Mouse (Mus musculus): Measurements from ENCODE around the gene Gm4707.
"Not testable (repeated sequence)": the region's sequence is repeated elsewhere in the genome, so short reads cannot be mapped to it uniquely, and the experiment has no call there.

Gene Gm4707

DNA sequence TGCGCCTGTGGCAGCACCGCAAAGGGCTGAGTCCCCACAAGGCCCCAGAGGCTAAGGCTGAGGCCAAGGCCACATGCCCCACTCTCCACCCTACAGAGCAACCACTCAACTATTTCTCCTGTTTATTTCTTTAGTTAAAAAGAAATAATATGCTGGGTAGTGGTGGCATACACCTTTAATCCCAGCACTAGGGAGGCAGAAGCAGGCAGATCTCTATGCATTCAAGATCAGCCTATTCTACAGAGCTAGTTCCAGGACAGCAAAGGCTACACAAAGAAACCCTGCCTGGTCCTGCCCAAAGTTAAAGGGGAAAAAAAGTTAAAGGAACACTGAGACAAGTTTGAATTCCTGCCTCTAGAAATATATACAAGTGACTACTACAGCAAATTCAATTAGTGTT, at the start of gene Gm4707:
Gene Gm4707 (minus strand): TSS at position 101 of the 400 bp plus-strand sequence.
- no peak for DNase-seq

DNA sequence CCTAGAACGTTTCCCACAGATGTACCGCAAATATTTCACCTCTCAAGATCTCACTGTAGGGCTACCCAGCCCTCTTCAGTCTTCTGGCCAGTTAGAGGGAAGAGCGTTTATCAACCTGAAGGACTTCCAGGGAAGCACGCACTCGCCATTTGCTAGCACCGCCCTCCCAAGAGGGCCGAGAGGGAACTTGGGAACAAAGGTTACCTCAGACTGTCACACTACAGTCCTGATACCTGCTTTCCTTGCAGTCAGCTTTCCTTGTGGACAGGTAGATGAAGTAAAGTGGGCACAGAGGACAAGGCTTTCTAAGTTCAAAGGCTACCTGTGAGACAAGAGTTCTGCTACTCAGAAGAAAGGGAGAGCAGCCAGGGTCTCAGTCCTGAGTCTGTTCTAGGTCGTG, 47.1 kb upstream of the Gm4707 start:
- no peak for DNase-seq

DNA sequence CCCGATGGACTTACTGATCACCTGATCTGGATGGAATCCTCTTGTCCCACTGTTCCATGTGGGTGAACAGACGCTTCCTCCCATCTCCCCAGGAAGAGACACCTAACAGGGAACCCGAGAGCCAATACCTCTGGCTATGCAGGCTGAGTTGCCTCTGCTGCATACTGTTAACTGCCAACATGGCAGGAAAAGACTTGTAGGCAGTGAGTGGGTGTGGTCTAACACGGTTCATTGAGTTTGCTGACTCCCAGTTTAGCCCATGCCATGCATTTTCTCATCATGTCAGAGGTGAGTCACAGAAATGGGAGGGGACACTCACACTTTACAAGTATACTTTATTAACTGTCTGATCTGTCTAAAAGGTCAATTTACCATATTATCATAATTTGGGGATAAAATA, 36.1 kb upstream of the Gm4707 start:
- no peak for DNase-seq

DNA sequence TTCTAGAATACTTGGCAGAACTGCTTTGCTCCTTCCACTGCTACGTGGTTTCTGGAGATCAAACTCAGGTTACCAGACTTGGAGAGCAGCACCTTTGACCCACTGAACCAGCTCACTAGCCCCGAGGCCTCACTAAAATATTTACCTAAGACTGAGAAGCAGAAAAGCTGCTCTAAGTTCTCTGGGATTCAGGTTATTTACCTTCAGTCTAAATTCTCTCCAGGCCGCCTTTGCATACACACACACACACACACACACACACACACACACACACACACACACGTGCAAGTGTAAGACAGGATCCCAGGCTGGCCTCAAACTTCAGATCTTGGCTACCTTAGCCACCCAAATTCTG, 31.6 kb upstream of the Gm4707 start:
- DNase-seq: no peak

DNA sequence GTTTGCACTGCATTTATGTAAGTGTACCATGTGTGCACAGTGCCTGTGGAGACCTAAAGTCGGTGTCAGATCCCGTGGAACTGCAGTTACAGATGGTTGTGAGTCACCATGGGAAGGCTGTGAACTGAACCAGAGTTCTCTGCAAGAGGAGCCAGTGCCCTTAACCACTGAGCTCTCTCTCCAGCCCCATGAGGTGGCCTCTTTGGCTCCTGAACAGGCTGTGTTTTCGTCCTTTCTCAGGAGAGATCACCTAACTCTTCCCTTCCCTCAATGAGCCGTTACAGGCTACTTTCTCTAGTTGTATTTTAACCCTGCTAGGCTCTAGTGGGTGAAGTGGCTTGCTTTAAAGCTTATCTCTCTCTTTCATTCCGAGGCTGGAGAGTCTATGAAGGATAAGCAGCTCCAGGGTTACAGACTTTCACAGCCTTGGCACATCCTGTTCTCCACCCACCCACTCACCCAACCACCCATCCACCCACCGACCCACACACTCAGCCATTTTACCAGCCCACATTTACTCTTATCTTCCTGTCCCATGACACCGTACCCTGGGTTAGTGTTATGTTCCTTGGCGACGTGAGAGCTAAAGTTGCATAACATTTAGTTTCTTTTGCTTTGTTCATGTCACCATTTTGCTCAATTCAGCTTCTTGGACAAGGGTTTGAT, 31.1 kb upstream of the Gm4707 start:
- DNase-seq: peak; percentile 23

DNA sequence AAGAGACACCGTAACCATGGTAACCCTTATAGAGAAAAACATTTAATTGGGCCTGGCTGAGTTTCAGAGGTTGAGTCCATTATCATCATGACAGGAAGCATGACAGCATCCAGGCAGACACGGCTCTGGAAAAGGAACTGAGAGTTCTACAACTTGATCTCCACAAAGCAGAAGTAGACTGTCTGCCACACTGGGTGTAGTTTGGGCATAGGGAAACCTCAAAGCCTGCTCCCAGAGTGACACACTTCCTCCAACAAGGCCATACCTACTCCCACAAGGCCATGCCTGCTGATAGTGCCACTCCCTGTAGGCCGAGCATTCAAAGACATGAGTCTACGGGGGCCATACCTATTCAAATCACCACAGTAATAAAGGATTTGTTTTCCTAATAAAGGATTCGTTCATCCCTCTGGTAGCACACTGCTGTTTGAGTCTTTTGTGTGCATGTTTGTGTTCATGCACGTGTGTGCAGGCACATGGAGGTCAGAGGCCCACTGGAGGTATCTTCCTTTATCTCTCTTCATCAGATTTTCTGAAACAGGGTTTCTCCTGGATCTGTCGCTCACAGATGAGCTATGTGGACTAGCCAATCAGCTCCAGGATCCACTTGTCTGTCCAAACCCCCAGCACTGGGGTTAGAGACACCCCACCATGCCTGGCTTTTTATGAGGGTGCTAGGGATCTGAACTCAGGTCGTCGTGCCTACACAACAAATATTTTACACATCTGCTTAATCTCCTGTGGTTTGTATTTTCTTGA, 30.2 kb upstream of the Gm4707 start:
- no peak for DNase-seq

DNA sequence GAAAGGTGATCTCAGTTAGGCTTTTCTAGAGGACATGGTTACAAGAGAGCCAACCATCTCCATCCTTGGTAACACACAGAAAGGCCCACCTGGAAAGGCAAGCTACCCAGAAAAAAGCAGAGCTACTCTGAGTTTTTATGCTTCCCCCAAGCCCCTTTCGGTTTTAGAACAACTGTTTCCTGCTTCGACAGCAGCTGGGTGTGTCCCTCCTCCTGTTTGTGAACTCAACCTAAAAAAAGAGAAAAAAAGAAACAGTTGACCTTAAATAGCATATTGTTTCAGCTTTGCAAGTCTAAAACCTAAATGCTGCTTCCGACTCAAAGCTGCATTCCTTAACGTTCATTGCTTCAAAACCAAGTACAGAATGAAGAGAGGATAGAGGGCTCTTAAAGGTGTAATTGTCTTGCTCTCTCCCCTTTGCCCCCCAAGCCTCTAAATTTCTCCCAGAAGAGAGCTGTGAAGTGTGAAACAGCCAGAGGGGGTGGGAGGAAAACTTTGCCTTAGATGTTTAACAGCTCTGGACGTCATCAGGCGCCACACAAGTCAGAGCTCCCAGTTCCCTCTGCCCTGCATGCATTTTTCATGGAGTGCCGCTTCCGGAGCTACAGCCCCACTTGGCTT, 26.6 kb upstream of the Gm4707 start:
- peak; percentile 62 for DNase-seq

DNA sequence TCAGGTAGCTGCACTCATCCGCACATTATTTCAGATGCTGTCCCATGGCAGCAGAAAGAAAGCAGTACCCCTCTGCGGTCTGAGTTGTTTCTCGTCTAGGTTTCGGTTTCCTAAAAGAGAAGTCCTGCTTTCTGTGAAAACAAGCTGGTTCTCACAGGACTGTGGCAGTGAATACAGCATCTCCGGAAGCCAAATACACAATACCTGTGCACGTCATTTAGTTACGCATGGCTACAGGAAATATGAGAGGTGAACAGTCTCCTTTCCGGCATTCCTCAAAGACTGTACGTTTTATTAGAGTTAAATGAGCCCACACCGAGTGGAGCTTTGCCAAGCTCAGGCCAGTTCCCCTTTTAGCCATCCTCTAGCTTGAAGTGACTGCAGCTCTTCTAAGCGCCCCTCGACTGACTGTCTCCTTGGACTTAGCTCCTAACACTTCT, 26.1 kb upstream of the Gm4707 start:
- peak; percentile 51 for DNase-seq

DNA sequence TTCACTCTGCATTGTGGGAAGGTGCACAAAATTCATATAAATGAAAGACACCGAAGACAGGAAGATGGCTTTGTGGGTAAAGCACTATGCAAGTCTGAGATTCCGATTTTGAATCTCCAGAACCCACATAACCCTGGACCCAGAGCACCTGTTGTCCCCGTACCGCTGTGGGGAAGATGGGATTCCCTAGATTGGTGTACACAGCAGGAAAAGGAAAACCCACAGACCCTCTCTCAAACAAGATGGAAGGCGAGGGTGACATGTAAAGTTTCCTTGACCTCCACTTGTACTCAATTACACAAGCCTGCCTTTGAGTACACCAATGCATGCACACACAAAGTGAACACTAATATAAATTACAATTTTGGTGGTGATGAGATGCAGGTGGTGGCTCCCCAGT, 25.0 kb upstream of the Gm4707 start:
- DNase-seq: no peak

DNA sequence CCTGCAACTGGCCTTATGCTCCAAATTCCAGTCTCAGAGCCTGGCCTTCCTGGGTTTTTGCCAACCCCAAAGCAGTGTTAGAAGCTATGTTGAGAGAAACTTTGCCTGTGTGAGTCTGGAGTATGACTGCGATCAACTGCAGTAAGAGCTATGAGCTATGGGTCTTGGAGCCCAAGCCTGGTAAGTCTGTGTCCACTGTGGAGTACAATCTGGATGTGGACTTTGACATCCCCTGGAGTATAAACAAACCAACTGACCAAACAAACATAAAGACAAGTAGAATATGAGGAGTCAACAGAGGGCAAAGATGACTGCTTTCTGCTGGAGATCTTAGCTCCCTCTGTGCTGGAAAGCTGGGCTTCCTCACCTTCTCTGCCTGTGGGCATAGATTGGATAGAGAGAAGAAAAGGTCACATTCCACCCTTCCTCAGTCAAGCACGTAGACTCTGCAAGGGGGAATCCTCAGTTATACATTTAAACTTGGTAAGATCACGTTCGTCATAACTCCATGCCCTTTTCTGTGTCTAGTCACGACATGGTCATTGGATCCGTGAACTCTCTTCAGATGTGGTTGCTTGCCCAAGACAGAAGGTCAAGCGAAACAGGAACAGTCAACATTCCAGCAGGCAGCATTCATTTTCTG, 23.8 kb upstream of the Gm4707 start:
- DNase-seq: no peak

DNA sequence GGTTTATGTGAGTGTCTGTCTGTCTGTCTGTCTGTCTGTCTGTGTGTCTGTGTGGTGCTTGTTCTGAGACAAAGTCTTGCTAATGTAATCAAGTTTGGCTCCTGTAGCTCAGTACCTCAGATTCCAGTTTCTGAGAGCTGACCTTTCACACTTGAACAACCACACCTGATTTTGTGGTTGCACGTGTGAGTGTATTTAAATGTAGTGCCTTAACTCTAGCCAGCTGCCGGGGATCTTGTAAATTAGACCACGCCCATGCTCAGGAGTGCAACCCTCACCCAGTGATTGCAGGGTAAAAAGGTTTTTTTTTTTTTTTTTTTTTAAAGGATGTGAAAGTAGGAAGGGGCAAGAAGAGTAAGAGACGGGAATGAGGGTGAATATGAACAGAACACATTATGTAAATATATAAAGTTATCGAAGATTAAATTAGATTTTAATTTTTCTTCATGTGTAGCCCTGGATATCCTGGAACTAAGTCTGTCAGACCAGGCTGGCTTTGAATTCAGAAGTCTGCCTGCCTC, 19.7 kb upstream of the Gm4707 start:
- DNase-seq: peak; percentile 45

DNA sequence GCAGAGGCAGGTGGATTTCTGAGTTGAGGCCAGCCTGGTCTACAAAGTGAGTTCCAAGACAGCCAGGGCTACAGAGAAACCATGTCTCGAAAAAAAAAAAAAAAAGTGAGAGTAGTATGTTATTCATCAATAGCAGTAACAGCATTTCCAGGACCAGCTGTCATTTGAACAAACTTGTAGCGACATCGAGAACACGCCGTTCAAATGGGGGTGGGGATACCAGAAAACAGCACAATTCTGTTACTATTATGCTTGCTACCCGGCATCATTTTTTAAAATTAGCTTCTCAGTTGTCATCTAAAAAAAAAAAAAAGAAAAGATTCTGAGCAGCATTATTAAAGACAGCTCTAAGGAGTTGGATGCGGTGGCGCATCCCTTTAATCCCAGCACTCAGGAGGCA, 17.8 kb upstream of the Gm4707 start:
- DNase-seq: no peak

DNA sequence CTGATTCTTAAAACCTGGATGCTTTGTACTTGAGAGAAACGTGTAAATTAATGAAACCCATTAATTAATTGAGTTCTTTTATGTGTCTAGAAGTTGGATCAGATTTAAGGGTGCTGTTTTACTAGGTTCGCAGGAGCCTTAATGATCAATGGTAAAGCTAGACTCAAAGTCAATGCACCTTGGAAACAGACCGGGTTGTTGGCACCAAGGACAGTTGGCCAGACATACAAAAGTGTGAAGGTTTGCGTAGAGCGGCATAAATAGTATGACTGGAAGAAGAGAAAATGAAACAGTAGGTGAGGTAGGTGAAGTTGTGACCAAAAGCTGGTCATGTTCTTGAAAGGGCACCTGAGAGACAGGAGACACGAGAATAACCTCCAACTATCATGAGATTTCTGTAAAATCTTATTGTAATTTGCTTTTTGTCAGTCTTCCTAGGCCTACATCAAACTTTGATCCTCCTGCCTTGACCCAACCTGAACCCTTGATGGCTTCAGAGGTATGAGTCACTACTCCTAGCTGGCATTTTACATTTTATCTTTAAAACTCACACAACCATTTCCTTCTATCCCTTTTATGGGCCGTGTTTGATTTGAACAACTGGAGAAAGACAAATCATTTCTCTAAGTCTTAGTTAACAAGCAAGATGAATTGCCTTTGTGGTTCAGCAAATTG, 16.8 kb upstream of the Gm4707 start:
- DNase-seq: no peak

DNA sequence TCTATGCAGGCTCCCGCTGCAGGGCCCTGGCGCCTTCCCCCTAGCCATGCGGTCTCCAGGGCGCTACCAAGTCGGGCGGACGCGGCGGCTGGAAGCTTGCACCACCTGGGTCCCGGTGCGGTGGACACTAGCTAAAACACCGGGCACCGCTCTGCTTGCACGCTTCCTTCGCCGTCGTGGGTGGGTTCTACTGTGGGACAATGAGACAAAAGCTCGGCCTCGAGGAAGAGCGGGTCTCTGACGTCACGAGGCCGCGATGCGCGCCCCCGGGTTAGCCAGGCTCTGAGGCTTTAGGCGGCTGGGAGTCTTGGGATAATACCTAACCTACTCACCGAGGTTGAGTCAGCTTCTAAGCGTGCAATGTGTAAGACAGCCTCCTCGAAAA, 16.0 kb upstream of the Gm4707 start:
- peak; percentile 82 for DNase-seq

DNA sequence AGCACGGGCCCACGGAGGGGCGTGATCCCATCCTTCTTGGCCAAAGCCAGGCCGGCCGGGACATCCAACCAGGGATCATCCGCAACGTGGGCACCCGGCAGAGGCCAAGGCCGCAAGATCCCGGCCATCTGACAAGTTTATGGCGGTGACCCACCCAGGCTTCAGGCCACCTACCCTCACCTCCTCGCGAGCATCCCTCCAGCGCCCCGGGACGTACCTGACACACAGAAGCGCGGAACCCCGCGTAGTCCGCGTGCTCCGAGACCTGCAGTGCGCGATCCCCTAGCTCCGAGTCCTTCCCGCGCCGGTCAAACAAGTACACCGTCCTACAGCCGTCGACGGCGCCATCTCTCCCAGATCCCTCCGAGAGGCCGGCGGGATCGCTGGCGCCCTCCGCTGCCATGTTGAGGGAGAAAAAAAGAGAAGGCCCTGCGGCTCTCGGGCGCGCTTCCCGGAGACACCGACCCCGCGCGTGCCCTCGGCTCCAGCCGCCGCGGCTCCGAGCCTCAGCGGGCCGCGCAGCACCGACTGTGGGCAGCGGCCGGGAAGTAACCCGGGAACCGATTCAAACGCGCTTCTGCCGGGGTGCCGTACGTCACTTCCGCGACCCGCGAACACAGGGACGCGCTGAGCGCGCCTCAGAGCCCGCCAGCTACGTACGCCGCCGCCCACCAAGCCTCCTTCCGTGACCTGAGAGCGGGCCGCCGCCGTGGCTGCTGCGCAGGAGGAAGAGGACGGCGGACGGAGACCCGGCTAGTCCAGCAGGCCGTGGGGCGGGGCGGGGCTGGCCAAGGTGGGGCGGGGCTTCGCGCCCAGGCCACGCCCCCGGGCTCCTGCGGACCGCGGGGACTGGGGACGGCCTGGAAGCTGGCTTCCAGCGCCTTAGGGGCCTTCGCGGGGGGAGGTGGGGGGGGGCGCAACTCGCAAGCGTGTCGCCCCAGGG, 15.3 kb upstream of the Gm4707 start, which contains the start of gene Smchd1:
Gene Smchd1 (minus strand): TSS at position 582 of the 943 bp plus-strand sequence.
- peak; percentile 91 for DNase-seq

DNA sequence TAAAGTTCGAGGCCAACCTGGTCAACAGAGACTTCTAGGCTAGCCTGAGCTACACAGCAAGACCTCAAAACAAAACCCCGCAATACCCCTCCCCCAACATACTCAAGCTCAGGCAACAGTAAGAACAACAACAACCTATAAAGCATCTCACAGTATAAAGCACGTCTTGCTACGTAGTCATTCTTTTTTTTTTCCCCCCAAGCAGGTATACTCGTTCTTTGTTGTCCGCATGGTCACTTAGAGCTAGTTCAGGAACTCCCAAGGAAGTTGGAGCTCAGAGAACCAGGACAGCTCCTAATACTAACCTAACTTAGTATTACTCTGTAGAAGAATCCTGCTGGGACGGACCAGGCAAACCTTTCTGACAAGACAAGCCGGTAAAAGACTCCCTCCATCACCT, 14.4 kb upstream of the Gm4707 start:
- DNase-seq: no peak

DNA sequence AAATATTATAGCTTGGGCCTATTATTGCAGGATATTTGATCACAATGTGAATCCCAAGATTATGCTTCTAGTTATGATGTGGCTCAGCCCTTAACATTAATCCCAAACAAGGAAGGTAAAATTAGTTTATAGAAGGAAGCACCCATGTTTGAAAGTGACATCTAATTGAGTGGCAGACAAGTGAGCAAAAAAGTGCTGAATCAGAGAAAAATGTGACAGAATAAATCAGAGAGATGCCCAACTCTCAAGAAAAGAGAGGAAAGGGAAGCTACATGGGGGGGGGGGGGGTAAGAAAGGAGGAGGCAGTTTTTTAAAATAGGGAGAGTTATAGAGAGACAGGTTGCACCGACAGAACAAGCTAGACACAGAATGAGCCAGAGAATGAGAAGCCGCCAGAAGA, 11.5 kb upstream of the Gm4707 start:
- no peak for DNase-seq

DNA sequence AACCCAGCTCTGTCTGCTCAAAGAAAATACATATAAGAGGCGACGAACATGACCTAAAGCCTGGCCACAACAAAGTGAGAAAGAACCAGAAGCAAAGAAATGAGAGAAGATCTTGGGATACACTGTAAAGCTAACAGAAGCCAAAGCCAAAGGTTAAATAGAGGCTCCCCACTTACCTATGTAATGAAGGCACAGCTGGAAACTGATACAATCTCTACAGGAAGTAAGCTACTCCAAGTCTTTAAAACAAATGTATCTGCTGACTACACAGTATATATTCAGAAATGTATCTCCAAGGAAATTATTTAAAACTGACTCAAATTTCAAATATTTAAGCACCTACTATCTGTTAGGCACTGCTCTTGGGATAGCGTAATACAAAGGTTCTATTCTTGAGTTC, 594 bp upstream of the Gm4707 start:
- DNase-seq: no peak

DNA sequence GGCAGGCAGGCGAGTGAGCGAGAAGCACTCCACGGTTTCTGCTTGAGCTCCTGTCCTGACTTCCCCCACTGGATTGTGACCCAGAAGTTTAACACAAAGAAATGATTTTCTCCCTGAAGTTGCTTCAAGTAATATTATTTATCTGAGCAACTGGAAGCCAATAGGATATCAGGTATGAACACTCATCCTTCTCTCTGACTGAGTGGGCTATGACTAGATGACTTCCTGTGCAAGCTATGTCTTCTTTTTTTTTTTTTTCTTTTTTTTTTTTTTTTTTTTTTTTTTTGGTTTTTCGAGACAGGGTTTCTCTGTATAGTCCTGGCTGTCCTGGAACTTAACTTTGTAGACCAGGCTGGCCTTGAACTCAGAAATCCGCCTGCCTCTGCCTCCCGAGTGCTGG, 2.4 kb downstream of the Gm4707 start:
- DNase-seq: not testable (repeated sequence)

DNA sequence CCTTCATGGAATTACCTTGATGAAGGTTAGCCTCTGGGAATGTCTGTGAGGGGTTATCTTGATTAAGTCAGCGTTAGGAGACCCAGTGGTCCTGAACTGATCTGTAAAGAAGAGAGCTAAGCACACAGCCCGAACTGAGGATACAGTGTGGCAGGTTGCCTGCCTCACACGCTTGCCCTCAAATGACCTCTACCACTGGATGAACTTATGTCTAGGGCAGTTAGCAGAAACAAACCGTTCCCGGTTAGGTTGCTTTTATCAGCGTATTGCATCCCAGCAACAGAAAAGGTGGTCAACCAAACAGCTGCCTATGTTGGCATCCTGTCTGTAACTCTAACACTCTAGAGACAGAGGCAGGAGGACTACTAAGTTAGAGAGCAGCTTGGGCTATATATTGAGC, 14.5 kb downstream of the Gm4707 start:
- DNase-seq: no peak

DNA sequence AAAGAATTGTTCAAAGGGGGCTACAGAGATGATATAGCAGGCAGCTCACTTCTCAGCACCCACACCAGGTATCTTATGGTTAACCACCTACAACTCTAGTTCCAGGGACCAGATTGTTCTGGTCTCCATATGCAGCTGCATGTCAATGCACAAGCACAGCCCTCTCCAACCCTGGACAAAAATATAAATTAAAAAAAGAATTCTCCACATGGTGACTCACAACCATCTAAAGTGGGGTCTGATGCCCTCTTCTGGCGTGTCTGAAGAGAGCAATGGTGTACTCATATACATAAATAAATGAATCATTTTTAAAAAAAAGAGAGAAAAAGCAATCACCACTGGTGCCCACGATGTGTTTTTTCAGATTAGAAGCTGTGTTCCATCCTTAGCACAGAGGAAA, 15.0 kb downstream of the Gm4707 start:
- DNase-seq: no peak

DNA sequence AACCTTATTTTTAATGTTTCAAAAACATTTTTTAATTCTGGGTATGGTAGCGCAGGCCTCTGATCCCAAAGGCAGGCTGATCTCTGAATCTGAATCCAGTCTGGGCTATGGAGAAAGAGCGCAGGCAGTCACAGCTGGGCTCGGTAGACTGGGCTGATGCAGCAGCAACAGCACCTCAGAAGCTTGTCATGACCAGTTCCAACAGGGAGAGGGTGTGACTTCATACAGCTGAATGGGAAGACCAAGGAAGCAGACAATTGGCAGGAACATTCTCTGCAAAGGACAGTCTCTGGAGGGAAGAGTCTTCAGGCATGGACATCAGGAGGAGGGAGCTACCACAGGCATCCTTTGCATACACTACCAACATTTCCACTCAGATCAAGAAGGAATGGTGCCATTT, 15.6 kb downstream of the Gm4707 start:
- DNase-seq: no peak
